Mouse (Mus musculus): ENCODE data around the gene Hist1h2bh.
A peak's percentile ranks its signal among the peaks of the same experiment; 100 is the strongest.

Hist1h2bh gene

DNA sequence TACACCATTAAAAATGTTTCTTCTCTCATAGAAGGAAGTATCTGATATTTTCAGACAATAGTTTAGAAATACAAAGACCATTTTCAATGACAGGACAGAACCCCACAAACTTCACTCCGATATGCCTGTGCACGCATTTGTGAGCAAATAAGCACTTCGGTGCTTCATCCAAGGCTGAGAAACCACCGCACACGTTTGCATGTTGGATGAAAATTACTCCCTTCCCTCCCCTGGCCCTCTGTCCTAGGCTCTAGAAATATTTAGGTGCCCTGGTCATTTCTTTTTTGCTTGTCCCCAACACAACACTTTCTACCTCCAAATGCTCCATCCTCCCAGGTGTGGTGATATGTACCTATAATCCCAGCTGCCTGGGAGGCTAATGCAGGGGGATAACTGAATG lies 41.7 kb downstream of the Hist1h2bh start:
- no peak for DNase-seq

GRCm38 (mm10) chr13:23500424-23501200 lies 42.6 kb downstream of the Hist1h2bh start:
- DNase-seq: peak; percentile 41

DNA sequence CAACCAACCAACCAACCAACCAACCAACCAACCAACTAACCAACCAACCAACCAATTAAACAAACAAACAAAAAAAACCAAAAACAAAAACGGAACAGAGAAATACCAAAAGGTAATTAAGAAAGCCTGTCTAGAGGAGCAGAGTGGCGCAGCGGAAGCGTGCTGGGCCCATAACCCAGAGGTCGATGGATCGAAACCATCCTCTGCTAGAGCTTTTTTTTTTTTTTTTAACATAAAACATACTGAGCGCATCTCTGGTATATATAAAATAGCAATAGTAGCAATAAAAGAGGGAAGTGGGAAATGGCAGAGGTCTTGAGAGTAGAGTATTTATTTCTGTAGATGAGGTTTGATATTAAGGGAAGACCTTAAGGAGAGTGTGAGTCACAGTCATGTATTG lies 43.2 kb downstream of the Hist1h2bh start:
- DNase-seq: no peak

DNA sequence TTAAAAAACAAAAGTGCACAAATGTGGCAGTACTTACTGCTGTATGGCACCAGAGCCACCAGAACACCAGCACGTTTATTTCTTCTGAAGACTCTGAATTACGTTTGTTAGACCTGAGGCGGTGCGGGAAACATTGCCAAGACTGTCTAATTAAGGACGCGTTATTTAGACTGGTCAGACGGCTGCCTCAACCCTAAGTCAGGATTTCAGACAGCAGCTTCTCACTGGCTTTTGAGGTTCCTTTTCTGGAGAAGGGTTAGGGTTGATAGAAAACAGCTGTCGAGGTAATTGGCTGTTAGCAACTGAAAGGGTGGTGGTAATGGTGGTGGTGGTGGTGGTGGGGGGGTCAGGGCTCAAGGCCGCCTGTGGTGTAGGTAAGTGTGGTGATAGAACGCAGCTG lies 44.5 kb downstream of the Hist1h2bh start:
- no peak for DNase-seq

GRCm38 (mm10) chr13:23497656-23498321 lies 45.4 kb downstream of the Hist1h2bh start:
- peak; percentile 16 for DNase-seq

GRCm38 (mm10) chr13:23495526-23495925 lies 47.7 kb downstream of the Hist1h2bh start:
- DNase-seq: no peak

DNA sequence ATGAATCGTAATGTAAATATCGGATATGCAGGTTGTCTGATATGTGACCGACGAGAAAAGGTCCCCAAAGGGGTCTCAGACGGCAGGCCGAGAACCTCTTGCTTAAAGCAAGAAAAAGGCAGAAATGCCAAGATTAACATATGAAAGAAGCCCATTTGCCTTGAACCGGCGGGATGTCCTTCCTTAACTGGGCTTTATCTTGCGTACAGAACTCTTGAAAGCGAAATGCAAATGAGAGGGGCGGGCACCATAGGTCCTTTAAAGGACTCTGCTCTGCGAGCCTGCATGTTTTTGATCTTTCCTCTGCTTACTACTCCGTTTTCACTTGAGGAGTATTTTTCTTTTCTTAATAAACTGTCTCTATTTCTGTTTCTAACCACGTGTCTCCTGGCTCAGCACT lies 51.2 kb downstream of the Hist1h2bh start:
- no peak for DNase-seq
